In genomic region chr9:118529783-118530182, GRCm38 (mm10) we compare ENCODE assay signal across 32 mouse cellular contexts. TPM values are rescaled to one million over a fixed set of nuclear protein-coding genes. Genes with fewer than 3 reads are reported as not detected.
"Had no signal": no experiment of that assay in that cellular context is flagged by ENCODE, and none has a peak within 500 bp of the region (broad histone marks: within the 10 kb centered on the region; RNA-seq: fewer than 3 reads in every experiment).

No protein-coding gene starts in this region.

- H3K27ac ChIP-seq: left cerebral cortex, adult 2 months; limb, embryonic 10.5 days; limb, embryonic 12.5 days; limb, embryonic 13.5 days; limb, embryonic 15.5 days; liver, embryonic 13.5 days; liver, embryonic 14.5 days; liver, embryonic 15.5 days; lung, embryonic 15.5 days; macrophage; midbrain, embryonic 10.5 days; midbrain, embryonic 12.5 days; midbrain, embryonic 13.5 days; midbrain, embryonic 15.5 days had no signal

- H3K9me3 ChIP-seq: limb, embryonic 10.5 days; limb, embryonic 12.5 days; limb, embryonic 13.5 days; limb, embryonic 15.5 days; liver, embryonic 13.5 days; liver, embryonic 15.5 days; lung, embryonic 15.5 days; megakaryocyte, embryonic 14.5 days; midbrain, embryonic 10.5 days; midbrain, embryonic 12.5 days; midbrain, embryonic 13.5 days; midbrain, embryonic 15.5 days had no signal

- ATAC-seq: midbrain, embryonic 13.5 days; midbrain, embryonic 15.5 days; midbrain, embryonic 16.5 days had no signal

- H3K4me2 ChIP-seq: limb, embryonic 12.5 days; limb, embryonic 13.5 days; limb, embryonic 15.5 days; liver, embryonic 11.5 days; liver, embryonic 13.5 days; liver, embryonic 15.5 days; lung, embryonic 14.5 days; lung, embryonic 15.5 days; midbrain, embryonic 11.5 days; midbrain, embryonic 12.5 days; midbrain, embryonic 13.5 days; midbrain, embryonic 15.5 days had no signal

- H3K4me3 ChIP-seq: left cerebral cortex, adult 2 months; limb, embryonic 10.5 days; limb, embryonic 12.5 days; limb, embryonic 13.5 days; limb, embryonic 15.5 days; liver, embryonic 13.5 days; liver, embryonic 15.5 days; lung, embryonic 15.5 days; megakaryocyte, embryonic 14.5 days; midbrain, embryonic 10.5 days; midbrain, embryonic 12.5 days; midbrain, embryonic 13.5 days; midbrain, embryonic 15.5 days; myocyte had no signal

- H3K27me3 ChIP-seq: limb, embryonic 12.5 days; limb, embryonic 13.5 days; limb, embryonic 15.5 days; liver, embryonic 13.5 days; liver, embryonic 15.5 days; lung, embryonic 15.5 days; megakaryocyte, embryonic 14.5 days; midbrain, embryonic 12.5 days; midbrain, embryonic 13.5 days; midbrain, embryonic 15.5 days had no signal

- H3K4me1 ChIP-seq: limb, embryonic 10.5 days; limb, embryonic 12.5 days; limb, embryonic 13.5 days; limb, embryonic 15.5 days; liver, embryonic 13.5 days; lung, embryonic 15.5 days; midbrain, embryonic 10.5 days; midbrain, embryonic 12.5 days; midbrain, embryonic 13.5 days; midbrain, embryonic 15.5 days had no signal

- H3K9ac ChIP-seq: limb, embryonic 12.5 days; limb, embryonic 13.5 days; limb, embryonic 15.5 days; liver, embryonic 13.5 days; liver, embryonic 14.5 days; liver, embryonic 15.5 days; lung, embryonic 14.5 days; lung, embryonic 15.5 days; midbrain, embryonic 12.5 days; midbrain, embryonic 13.5 days; midbrain, embryonic 15.5 days had no signal

- DNase-seq: left cerebral cortex, postnatal 4 days; liver; liver, embryonic 13.5 days; lung, adult 18-20 months; lung, adult 2 months; lung, embryonic 14.5 days; lung, postnatal 10 days; lung, postnatal 14 days; lung, postnatal 36 days; lung, postnatal 4 days; midbrain, embryonic 14.5 days had no signal

RNA-seq across cellular contexts. Expression of gene Eomes, which starts 51.8 kb away (rescaled TPM):
- polyA plus RNA-seq: liver, embryonic 11.5 days; liver, embryonic 13.5 days; liver, embryonic 15.5 days; liver, embryonic 16.5 days; lung, embryonic 14.5 days; lung, embryonic 15.5 days; lung, embryonic 16.5 days; macrophage; neural tube, embryonic 11.5 days had no signal
